Mouse (Mus musculus) gastrocnemius, postnatal 4 days (tissue): ENCODE data around the gene BC117090. TPM values are rescaled to one million over a fixed set of nuclear protein-coding genes. Genes with fewer than 3 reads are reported as not detected.
"Not testable (repeated sequence)": the region's sequence is repeated elsewhere in the genome, so short reads cannot be mapped to it uniquely, and the experiment has no call there.

Experiments used
- DNase-seq, 2 experiments: peaks; one replicate each; pipeline ENCODE4 v3.0.0; 2021 to 2022; ENCODE audit warnings: low spot score in 2 of 2, mixed read lengths in 2 of 2
- long read RNA-seq, 2 experiments: library from polyadenylated mRNA; stranded (forward); transcript quantifications; one replicate each; pipeline ENCODE4 v2.0.0; 2021
- total RNA-seq, 2 experiments: library from RNA; stranded (reverse); gene quantifications; 2 replicates each; pipeline ENCODE4 v1.2.3; 2021

BC117090 gene
- not detected for total RNA-seq
- long read RNA-seq, experiment 1, result 0 reads
- long read RNA-seq, experiment 2, result 0 reads

GRCm38 (mm10) chr16:36334232-36334631 lies at the start of gene BC117090:
TSS of gene BC117090 (minus strand) at chr16:36334332.
- no peak for DNase-seq

GRCm38 (mm10) chr16:36367648-36368047 lies 33.5 kb upstream of the BC117090 start, which contains the start of gene BC100530:
TSS of gene BC100530 (minus strand) at chr16:36367748.
- not testable (repeated sequence) for DNase-seq

- no peak for DNase-seq
Observed at GRCm38 (mm10) chr16:36337171-36337570, 3.0 kb upstream of the BC117090 start.

GRCm38 (mm10) chr16:36319286-36319685 lies 14.8 kb downstream of the BC117090 start:
- no peak for DNase-seq

GRCm38 (mm10) chr16:36316111-36316510 lies 18.0 kb downstream of the BC117090 start:
- not testable (repeated sequence) for DNase-seq

GRCm38 (mm10) chr16:36307631-36308030 lies 26.5 kb downstream of the BC117090 start:
- DNase-seq, result no peak

- no peak for DNase-seq
Observed at GRCm38 (mm10) chr16:36289140-36289539, 45.0 kb downstream of the BC117090 start.

GRCm38 (mm10) chr16:36276796-36277195 lies 57.3 kb downstream of the BC117090 start, which contains the start of gene Stfa1:
TSS of gene Stfa1 (plus strand) at chr16:36276951.
- not testable (repeated sequence) for DNase-seq

Other genes starting within 250 kb of the BC117090 start
- gene Csta1, start 203.1 kb downstream of the BC117090 start, total RNA-seq, result not detected
- gene Stfa2l1, start 177.5 kb downstream of the BC117090 start, total RNA-seq, result 1 to 10 TPM; 1.1 to 1.8 TPM
- 1 to 10 TPM in 1 of 2 experiments, under 1 TPM in 1; 0.81 to 5.7 TPM for gene Gm5483, start 150.1 kb downstream of the BC117090 start, total RNA-seq
- gene Gm5416, start 123.9 kb downstream of the BC117090 start, total RNA-seq, result not detected
- under 1 TPM in 1 of 2 experiments, not detected in 1; 0.65 TPM for gene 2010005H15Rik, start 112.9 kb downstream of the BC117090 start, total RNA-seq
- 1 to 10 TPM; 1.6 to 5.6 TPM for gene Stfa1, start 57.4 kb downstream of the BC117090 start, total RNA-seq
- gene BC100530, start 33.4 kb upstream of the BC117090 start, total RNA-seq, result 1 to 10 TPM; 1.9 to 7.0 TPM
- 1 to 10 TPM in 1 of 2 experiments, not detected in 1; 3.1 TPM for gene Stfa2, start 74.1 kb upstream of the BC117090 start, total RNA-seq
- 1 to 10 TPM; 1.3 to 8.3 TPM for gene Stfa3, start 121.1 kb upstream of the BC117090 start, total RNA-seq
- gene Casr, start 227.8 kb upstream of the BC117090 start, total RNA-seq, result under 1 TPM; 0.31 to 0.32 TPM